Mouse (Mus musculus) erythroid progenitor cell, adult 5-6 weeks (primary cell): Measurements from ENCODE around the gene Mrpl34. TPM values are rescaled to one million over a fixed set of nuclear protein-coding genes. Genes with fewer than 3 reads are reported as not detected.
"Not testable (repeated sequence)": the region's sequence is repeated elsewhere in the genome, so short reads cannot be mapped to it uniquely, and the experiment has no call there.

Source experiments
- ATAC-seq: replicated peaks from 2 replicates; pipeline ENCODE4 v1.8.0; 2016; ENCODE audit warnings: moderate number of reproducible peaks, mild to moderate bottlenecking, moderate TSS enrichment, inconsistent platforms; ENCODE audit not compliant: poor library complexity, low FRiP score, severe bottlenecking
- total RNA-seq, 2 experiments: library from RNA; stranded (forward) in 1 of 2; stranded (reverse) in 1 of 2; fragments of 150-400 nt in 1 of 2; fragments of 186-747, 209-891 nt in 1 of 2; gene quantifications; 2 replicates each; pipeline versions ENCODE4 v1.2.3 to v1.2.4; 2015 to 2017; ENCODE audit warnings: low replicate concordance in 2 of 2

Gene Mrpl34
- total RNA-seq (2015; ENCODE audit: low replicate concordance) (23.1 and 38.2 TPM in 2 replicates), total RNA-seq (2017; ENCODE audit: low replicate concordance) (14.1 and 17.5 TPM in 2 replicates)

- ATAC-seq = peak; percentile 78
Observed at GRCm38 (mm10) chr8:71464513-71465500, at the start of gene Mrpl34. Mrpl34 (plus strand) TSS chr8:71464959.

GRCm38 (mm10) chr8:71422121-71422520 is 42.6 kb upstream of the Mrpl34 start:
- ATAC-seq = no peak

GRCm38 (mm10) chr8:71432935-71433334 is 31.8 kb upstream of the Mrpl34 start:
- not testable (repeated sequence) for ATAC-seq

- ATAC-seq = no peak
Observed at GRCm38 (mm10) chr8:71437041-71437440, 27.7 kb upstream of the Mrpl34 start.

GRCm38 (mm10) chr8:71441404-71441803 is 23.4 kb upstream of the Mrpl34 start:
- ATAC-seq = 0 out of 2 replicates have a peak, but pooled peaks have one; percentile 46

GRCm38 (mm10) chr8:71445096-71445495 is 19.7 kb upstream of the Mrpl34 start:
- no peak for ATAC-seq

GRCm38 (mm10) chr8:71451337-71451736 is 13.4 kb upstream of the Mrpl34 start:
- no peak for ATAC-seq

GRCm38 (mm10) chr8:71451777-71452176 is 13.0 kb upstream of the Mrpl34 start:
- no peak for ATAC-seq

- no peak for ATAC-seq
Observed at GRCm38 (mm10) chr8:71452669-71453068, 12.1 kb upstream of the Mrpl34 start.

GRCm38 (mm10) chr8:71454668-71455067 is 10.1 kb upstream of the Mrpl34 start:
- no peak for ATAC-seq

GRCm38 (mm10) chr8:71456906-71457305 is 7.9 kb upstream of the Mrpl34 start:
- peak; percentile 69; the same call in 1 of the 2 replicates for ATAC-seq

- no peak for ATAC-seq
Observed at GRCm38 (mm10) chr8:71457659-71458270, 7.0 kb upstream of the Mrpl34 start.

GRCm38 (mm10) chr8:71460716-71461115 is 4.0 kb upstream of the Mrpl34 start:
- no peak for ATAC-seq

GRCm38 (mm10) chr8:71461152-71461840 is 3.5 kb upstream of the Mrpl34 start:
- no peak for ATAC-seq

- no peak for ATAC-seq
Observed at GRCm38 (mm10) chr8:71462191-71462590, 2.6 kb upstream of the Mrpl34 start.

GRCm38 (mm10) chr8:71462786-71463185 is 2.0 kb upstream of the Mrpl34 start:
- no peak for ATAC-seq

- ATAC-seq = peak; percentile 78
Observed at GRCm38 (mm10) chr8:71463188-71464033, 1.3 kb upstream of the Mrpl34 start, which contains the start of gene Abhd8. Abhd8 (minus strand) TSS chr8:71463655.

GRCm38 (mm10) chr8:71465733-71466132 is 974 bp downstream of the Mrpl34 start:
- no peak for ATAC-seq

- ATAC-seq = no peak
Observed at GRCm38 (mm10) chr8:71466198-71466597, 1.4 kb downstream of the Mrpl34 start.
